Mouse (Mus musculus) embryonic facial prominence, embryonic 12.5 days (tissue): Measurements from ENCODE around the gene Zfp991. TPM values are rescaled to one million over a fixed set of nuclear protein-coding genes. Genes with fewer than 3 reads are reported as not detected.
"Not testable (repeated sequence)": the region's sequence is repeated elsewhere in the genome, so short reads cannot be mapped to it uniquely, and the experiment has no call there.

Source experiments
- ATAC-seq: fragments of 200-750 bp; cut with Nextera tagmentation; 2 replicates; pipeline ENCODE4 v1.8.0; 2017; ENCODE audit not compliant: insufficient number of reproducible peaks, insufficient read depth, low FRiP score, low TSS enrichment
- H3K27ac ChIP-seq: fragments of 300-500 bp; sonication (generic); 2 replicates; pipeline ENCODE4 v1.5.1; 2016; ENCODE audit warnings: mild to moderate bottlenecking
- H3K27me3 ChIP-seq: fragments of 300-500 bp; sonication (generic); 2 replicates; pipeline ENCODE4 v1.6.1; 2016; ENCODE audit warnings: mild to moderate bottlenecking, moderate library complexity
- H3K36me3 ChIP-seq: fragments of 300-500 bp; sonication (generic); 2 replicates; pipeline ENCODE4 v1.6.1; 2016; ENCODE audit warnings: mild to moderate bottlenecking
- H3K4me1 ChIP-seq: fragments of 300-500 bp; sonication (generic); 2 replicates; pipeline ENCODE4 v1.6.1; 2016
- H3K4me2 ChIP-seq: fragments of 300-500 bp; sonication (generic); replicated peaks from 2 replicates; pipeline ENCODE4 v1.6.1; 2016; ENCODE audit warnings: mild to moderate bottlenecking, moderate library complexity
- H3K4me3 ChIP-seq: fragments of 300-500 bp; sonication (generic); 2 replicates; pipeline ENCODE4 v1.5.1; 2016; ENCODE audit warnings: mild to moderate bottlenecking
- H3K9ac ChIP-seq: fragments of 300-500 bp; sonication (generic); 2 replicates; pipeline ENCODE4 v1.6.1; 2016; ENCODE audit warnings: mild to moderate bottlenecking, moderate library complexity
- H3K9me3 ChIP-seq: fragments of 300-500 bp; sonication (generic); 2 replicates; pipeline ENCODE4 v1.6.1; 2016; ENCODE audit warnings: mild to moderate bottlenecking, moderate library complexity
- WGBS: fragments of 180-500 bp; shearing (Covaris S2); methylation state at CpG from one replicate; pipeline ENCODE4 v1.1.7; 2016; 5-methylcytosine and 5-hydroxymethylcytosine counted together
- polyA plus RNA-seq: library from polyadenylated mRNA; unstranded; fragments of >200 nt; fragmentation: Nextera tagmentation; extraction: Ambion mirVana; gene quantifications from 2 replicates; pipeline ENCODE4 v1.2.1, GENCODE M21; 2016

Zfp991 gene
- 8.0 TPM in 2 replicates for polyA plus RNA-seq

- H3K36me3 ChIP-seq, H3K9me3 ChIP-seq, ATAC-seq, H3K4me1 ChIP-seq, H3K4me2 ChIP-seq, H3K27ac ChIP-seq, H3K9ac ChIP-seq, H3K27me3 ChIP-seq: not testable (repeated sequence)
- WGBS, result 29% methylated on average over 2 of the region's 15 CpGs
- peak within 1 kb of the TSS; percentile 27; the same call in 1 of the 2 replicates for H3K4me3 ChIP-seq
Observed at GRCm38 (mm10) chr4:147131837-147132459, at the start of gene Zfp991. TSS of gene Zfp991 (plus strand) at chr4:147132038.

DNA sequence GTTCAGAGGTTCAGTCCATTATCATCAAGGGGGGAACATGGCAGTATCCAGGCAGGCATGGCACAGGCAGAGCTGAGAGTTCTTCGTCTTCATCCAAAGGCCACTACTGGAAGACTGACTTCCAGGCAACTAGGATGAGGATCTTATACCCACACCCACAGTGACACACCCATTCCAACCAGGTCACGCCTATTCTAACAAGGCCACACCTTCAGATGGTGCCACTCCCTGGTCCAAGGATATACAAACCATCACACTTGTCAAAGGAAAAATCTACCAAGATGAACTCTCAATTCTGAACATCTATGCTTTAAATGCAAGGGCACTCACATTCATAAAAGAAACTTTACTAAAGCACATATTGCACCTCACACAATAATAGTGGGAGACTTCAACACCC is 36.2 kb upstream of the Zfp991 start:
- H3K9me3 ChIP-seq, H3K4me1 ChIP-seq, H3K36me3 ChIP-seq, ATAC-seq, H3K27ac ChIP-seq, H3K27me3 ChIP-seq, H3K4me3 ChIP-seq, H3K4me2 ChIP-seq, H3K9ac ChIP-seq: not testable (repeated sequence)
- 67% methylated on average over 2 of the region's 2 CpGs for WGBS

DNA sequence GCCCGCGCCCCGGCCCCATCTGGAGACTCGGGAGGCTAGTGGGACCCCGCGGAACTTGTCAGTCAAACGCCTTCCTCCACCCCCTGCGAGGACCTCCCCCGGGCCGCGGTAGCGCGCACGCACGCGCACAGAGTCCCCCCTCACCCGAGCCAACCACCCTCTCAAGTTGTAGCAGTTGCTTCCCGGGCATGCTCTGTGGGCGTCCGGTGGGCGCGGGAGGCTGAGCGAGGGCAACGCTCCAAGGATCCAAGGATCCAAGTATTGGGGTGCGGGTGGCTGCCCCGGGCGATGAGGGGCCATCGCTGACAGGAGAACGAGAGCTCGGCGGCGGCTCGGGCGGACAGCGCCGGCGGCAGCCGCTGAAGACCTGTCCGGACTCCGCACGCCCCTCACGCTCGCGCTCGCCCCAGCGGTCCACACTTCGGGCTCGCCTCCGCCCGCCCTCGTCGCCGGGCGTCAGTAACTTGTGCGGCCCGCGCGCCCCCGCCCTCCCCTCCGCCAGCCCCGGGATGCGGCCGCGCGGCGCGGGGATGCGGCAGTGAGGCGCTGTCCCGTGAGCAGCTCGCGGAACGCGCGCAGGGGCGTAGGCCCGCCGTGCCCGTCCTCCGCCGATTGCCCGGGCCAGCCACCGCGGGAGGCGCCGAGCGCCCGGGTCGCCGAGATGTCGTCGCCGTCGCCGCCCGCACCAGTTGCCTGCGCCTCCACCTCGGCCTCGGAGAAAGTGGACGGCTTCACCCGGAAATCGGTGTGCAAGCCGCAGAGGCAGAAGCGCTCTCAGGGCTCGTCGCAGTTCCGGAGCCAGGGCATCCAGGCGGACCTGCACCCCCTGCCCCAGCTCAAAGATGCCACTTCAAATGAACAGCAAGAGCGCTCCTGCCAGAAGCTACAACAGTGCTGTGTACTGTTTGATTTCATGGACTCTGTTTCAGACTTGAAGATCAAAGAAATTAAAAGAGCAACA is 29.9 kb upstream of the Zfp991 start:
- ATAC-seq, result peak; percentile 74

GRCm38 (mm10) chr4:147103814-147104213 is 28.0 kb upstream of the Zfp991 start:
- H3K4me2 ChIP-seq, H3K4me1 ChIP-seq, H3K9me3 ChIP-seq, ATAC-seq, H3K27me3 ChIP-seq, H3K4me3 ChIP-seq, H3K36me3 ChIP-seq, H3K27ac ChIP-seq, H3K9ac ChIP-seq: not testable (repeated sequence)
- 54% methylated on average over 4 of the region's 4 CpGs for WGBS

More for the DNA sequence above, 29.9 kb upstream of the Zfp991 start:
- H3K9me3 ChIP-seq, H3K4me1 ChIP-seq, H3K27me3 ChIP-seq, H3K36me3 ChIP-seq, H3K27ac ChIP-seq: not testable (repeated sequence)
- Histone ChIP-seq H3K9ac (peak overlapping the region; percentile 48), H3K4me3 (peak overlapping the region; percentile 48), H3K4me2 (peak overlapping the region; percentile 75)
- WGBS, result 2% methylated on average over 56 of the region's 109 CpGs

DNA sequence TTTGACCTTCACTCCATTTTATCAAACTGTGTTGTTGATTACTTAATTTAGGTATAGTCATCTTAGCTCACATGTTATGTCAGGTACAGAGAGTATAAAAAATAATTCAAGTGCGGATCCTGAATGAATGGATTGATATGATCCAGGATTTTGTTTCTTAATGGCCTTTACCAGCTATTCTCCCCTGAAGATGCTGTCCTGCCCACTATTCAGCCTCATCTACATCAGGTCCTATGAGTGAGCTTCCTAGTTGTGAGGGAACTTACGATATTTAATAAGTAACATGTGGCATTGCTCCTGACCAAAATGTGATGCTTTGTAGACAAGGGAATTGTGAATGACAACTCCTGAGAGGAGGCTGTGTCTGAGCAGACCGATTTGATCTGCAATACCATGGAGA is 14.0 kb upstream of the Zfp991 start:
- not testable (repeated sequence) for H3K9me3 ChIP-seq, ATAC-seq, H3K36me3 ChIP-seq, H3K9ac ChIP-seq, H3K4me2 ChIP-seq, H3K4me3 ChIP-seq, H3K27me3 ChIP-seq, H3K4me1 ChIP-seq, H3K27ac ChIP-seq
- WGBS, result 65% methylated on average over 2 of the region's 3 CpGs

DNA sequence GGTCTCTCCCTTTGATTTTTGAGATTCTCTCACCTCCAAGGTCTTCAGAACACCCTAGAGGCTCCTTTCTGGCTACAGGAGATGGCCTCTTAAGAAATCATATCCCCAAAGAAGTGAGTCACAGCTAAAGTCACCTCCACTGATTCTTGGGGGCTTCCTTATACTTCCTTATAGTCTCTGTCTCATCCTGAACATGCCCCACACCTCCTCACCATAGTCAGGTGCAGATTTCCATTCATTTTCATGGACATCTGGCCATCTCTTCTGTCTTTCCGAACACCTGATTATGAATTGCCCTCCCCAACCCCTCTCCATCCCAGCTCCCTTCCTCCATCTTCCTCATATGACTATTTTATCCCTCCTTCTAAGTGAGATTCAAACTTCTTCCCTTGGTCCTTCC is 9.6 kb upstream of the Zfp991 start:
- 76% methylated on average over 1 of the region's 1 CpGs for WGBS
- not testable (repeated sequence) for H3K4me2 ChIP-seq, H3K4me3 ChIP-seq, H3K9ac ChIP-seq, H3K4me1 ChIP-seq, ATAC-seq, H3K9me3 ChIP-seq, H3K36me3 ChIP-seq, H3K27me3 ChIP-seq, H3K27ac ChIP-seq

GRCm38 (mm10) chr4:147123797-147124196 is 8.0 kb upstream of the Zfp991 start:
- not testable (repeated sequence) for ATAC-seq

DNA sequence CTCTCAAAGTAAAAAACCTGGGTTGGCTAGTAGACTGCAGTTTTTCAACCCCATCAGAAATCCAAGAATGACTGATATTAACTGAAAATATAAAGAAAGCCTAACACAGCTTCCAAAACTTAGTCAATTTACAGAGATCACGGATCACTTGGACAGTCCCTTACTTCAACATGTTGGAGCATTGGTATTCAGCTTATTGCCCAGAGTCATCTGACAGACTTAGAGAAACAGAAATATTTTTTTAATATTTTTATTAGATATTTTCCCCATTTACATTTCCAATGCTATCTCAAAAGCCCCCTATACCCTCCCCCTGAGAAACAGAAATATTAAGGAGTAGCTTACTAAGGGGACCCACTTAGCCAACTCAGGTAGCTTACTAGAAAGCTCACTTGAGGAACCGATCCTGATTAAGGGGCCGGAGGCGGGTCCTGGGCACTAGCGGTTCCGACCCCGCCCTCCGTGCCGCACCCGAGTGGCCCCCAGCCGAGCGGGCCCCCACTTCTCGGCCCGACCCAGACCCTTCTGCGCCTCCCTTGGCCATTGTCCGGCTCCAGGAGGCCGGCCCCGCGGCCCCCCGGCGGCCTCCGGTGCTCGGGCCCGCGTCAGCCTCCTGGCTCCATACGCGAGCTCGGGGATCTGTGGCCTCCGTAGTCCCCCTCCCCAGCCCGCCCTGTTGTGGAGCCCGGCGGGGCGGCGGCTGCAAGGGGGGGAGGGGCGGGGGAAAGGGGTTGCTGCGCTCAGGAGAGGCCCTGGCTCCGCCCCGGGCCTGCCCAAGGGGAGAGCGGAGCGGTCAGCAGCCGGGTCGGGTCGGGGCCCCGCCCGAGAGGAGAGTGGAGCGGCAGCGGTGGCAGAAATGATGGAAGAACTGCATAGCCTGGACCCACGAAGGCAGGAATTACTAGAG is 7.2 kb upstream of the Zfp991 start:
- peak overlapping the region; percentile 40 for H3K4me3 ChIP-seq
- peak overlapping the region; percentile 57 for H3K9ac ChIP-seq
- H3K4me1 ChIP-seq, H3K27ac ChIP-seq, H3K36me3 ChIP-seq, H3K27me3 ChIP-seq: not testable (repeated sequence)
- peaks cover 10% of the 10 kb centered on the region; the same call in 1 of the 2 replicates for H3K9me3 ChIP-seq
- peak; percentile 96 for ATAC-seq
- WGBS, result 9% methylated on average over 48 of the region's 48 CpGs
- peak overlapping the region; percentile 57 for H3K4me2 ChIP-seq

More at GRCm38 (mm10) chr4:147123797-147124196, 8.0 kb upstream of the Zfp991 start:
- peaks cover 10% of the 10 kb centered on the region; the same call in 1 of the 2 replicates for H3K9me3 ChIP-seq
- H3K4me1 ChIP-seq, H3K27me3 ChIP-seq, H3K36me3 ChIP-seq, H3K4me3 ChIP-seq, H3K9ac ChIP-seq, H3K4me2 ChIP-seq, H3K27ac ChIP-seq: not testable (repeated sequence)

DNA sequence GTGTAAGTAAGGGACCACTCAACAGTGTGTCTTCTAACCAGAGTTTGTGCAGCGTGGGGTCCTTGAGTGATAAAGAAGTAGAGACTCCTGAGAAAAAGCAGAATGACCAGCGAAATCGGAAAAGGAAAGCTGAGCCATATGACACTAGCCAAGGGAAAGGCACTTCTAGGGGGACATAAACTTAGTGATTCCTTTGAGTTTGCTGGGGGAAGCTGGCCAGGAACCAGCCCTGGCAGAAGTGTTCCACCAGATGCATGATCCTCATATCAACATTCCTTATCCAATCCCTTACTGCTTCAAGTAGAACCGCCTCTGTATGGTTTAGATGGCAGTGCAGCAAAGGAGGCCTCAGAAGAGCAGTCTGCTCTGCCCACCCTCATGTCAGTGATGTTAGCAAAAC is 6.5 kb upstream of the Zfp991 start:
- WGBS, result 14% methylated on average over 4 of the region's 4 CpGs

DNA sequence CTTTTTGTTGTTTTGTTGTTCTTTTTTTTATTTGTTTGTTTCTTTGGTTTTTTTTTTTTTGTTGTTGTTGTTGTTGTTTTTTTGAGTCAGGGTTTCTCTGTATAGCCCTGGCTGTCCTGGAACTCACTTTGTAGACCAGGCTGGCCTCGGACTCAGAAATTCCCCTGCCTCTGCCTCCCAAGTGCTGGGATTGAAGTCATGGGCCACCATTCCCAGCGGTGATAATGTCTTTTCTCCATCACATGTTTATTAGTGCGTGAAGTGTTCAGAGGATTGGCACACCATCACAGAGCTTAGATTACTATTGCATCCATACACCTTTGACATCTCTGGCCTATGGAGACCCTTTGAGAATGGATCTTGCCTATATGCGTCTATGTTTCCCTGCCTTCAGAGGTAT is 6.0 kb upstream of the Zfp991 start:
- H3K4me3 ChIP-seq, H3K36me3 ChIP-seq: not testable (repeated sequence)

More for the DNA sequence above, 6.5 kb upstream of the Zfp991 start:
- H3K36me3 ChIP-seq, H3K27me3 ChIP-seq, ATAC-seq, H3K4me1 ChIP-seq, H3K27ac ChIP-seq: not testable (repeated sequence)
- peak overlapping the region; percentile 57 for H3K4me2 ChIP-seq
- H3K4me3 ChIP-seq, result peak overlapping the region; percentile 40
- H3K9me3 ChIP-seq, result peaks cover 10% of the 10 kb centered on the region; the same call in 1 of the 2 replicates
- H3K9ac ChIP-seq, result peak overlapping the region; percentile 57; the same call in 1 of the 2 replicates

DNA sequence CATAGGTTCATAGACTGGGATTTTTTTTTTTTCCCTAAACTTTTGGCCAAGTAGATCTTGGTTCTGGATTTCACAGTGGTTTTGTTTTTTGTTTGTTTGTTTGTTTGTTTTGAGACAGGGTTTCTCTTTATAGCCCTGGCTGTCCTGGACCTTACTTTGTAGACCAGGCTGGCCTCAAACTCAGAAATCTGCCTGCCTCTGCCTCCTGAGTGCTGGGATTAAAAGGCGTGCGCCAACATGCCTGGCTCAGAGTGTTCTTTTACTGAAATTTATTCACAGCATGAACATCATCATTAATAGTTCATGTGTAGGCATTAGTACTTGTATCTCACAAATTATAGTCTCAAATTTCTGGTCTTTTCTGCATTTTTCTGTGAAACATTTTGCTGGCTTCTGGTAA is 5.4 kb upstream of the Zfp991 start:
- H3K4me2 ChIP-seq, H3K27ac ChIP-seq, H3K4me3 ChIP-seq, H3K27me3 ChIP-seq, ATAC-seq, H3K9ac ChIP-seq, H3K36me3 ChIP-seq, H3K4me1 ChIP-seq: not testable (repeated sequence)
- WGBS, result 71% methylated on average over 2 of the region's 2 CpGs
- peaks cover 10% of the 10 kb centered on the region; the same call in 1 of the 2 replicates for H3K9me3 ChIP-seq

More for the DNA sequence above, 6.0 kb upstream of the Zfp991 start:
- WGBS, result 85% methylated on average over 4 of the region's 4 CpGs
- H3K9me3 ChIP-seq, result peaks cover 10% of the 10 kb centered on the region; the same call in 1 of the 2 replicates
- H3K27ac ChIP-seq, H3K4me1 ChIP-seq, H3K9ac ChIP-seq, H3K4me2 ChIP-seq, ATAC-seq, H3K27me3 ChIP-seq: not testable (repeated sequence)
